Mouse (Mus musculus) kidney, adult 9 months (tissue): Measurements from ENCODE around the gene Lin52.

ENCODE experiments used
- DNase-seq: peaks from one replicate; pipeline ENCODE4 v3.0.0; 2022

Gene Lin52

GRCm38 (mm10) chr12:84450718-84451646, at the start of gene Lin52, which contains the start of gene Aldh6a1:
Gene Lin52 (plus strand): TSS chr12:84451422.
Gene Aldh6a1 (minus strand): TSS chr12:84451004.
- peak; percentile 100 for DNase-seq

- DNase-seq, result peak; percentile 70
Observed at GRCm38 (mm10) chr12:84402923-84403322, 48.3 kb upstream of the Lin52 start.

GRCm38 (mm10) chr12:84404541-84404940, 46.7 kb upstream of the Lin52 start:
- no peak for DNase-seq

GRCm38 (mm10) chr12:84407259-84407658, 44.0 kb upstream of the Lin52 start:
- DNase-seq, result no peak

GRCm38 (mm10) chr12:84407874-84408818, 43.1 kb upstream of the Lin52 start:
- peak; percentile 49 for DNase-seq

GRCm38 (mm10) chr12:84408819-84409507, 42.3 kb upstream of the Lin52 start, which contains the start of the genes Entpd5 and Bbof1:
Gene Entpd5 (minus strand): TSS chr12:84409029.
Gene Bbof1 (plus strand): TSS chr12:84409071.
- DNase-seq, result peak; percentile 89

GRCm38 (mm10) chr12:84416834-84417604, 34.2 kb upstream of the Lin52 start, which contains the start of gene Rnf113a2:
Gene Rnf113a2 (plus strand): TSS chr12:84417196.
- DNase-seq, result peak; percentile 82

GRCm38 (mm10) chr12:84417605-84417922, 33.7 kb upstream of the Lin52 start:
- DNase-seq, result no peak

- no peak for DNase-seq
Observed at GRCm38 (mm10) chr12:84423990-84424389, 27.2 kb upstream of the Lin52 start.

- no peak for DNase-seq
Observed at GRCm38 (mm10) chr12:84429825-84430224, 21.4 kb upstream of the Lin52 start.

GRCm38 (mm10) chr12:84438697-84439096, 12.5 kb upstream of the Lin52 start:
- no peak for DNase-seq

GRCm38 (mm10) chr12:84442526-84442925, 8.7 kb upstream of the Lin52 start:
- no peak for DNase-seq

- DNase-seq, result peak; percentile 82
Observed at GRCm38 (mm10) chr12:84447386-84447785, 3.8 kb upstream of the Lin52 start.

- peak; percentile 74 for DNase-seq
Observed at GRCm38 (mm10) chr12:84448181-84448580, 3.0 kb upstream of the Lin52 start.

- DNase-seq, result peak; percentile 41
Observed at GRCm38 (mm10) chr12:84449887-84450286, 1.3 kb upstream of the Lin52 start.

- DNase-seq, result peak; percentile 84
Observed at GRCm38 (mm10) chr12:84450351-84450717, 888 bp upstream of the Lin52 start.

GRCm38 (mm10) chr12:84451801-84452200, 579 bp downstream of the Lin52 start:
- no peak for DNase-seq

- no peak for DNase-seq
Observed at GRCm38 (mm10) chr12:84456911-84457310, 5.7 kb downstream of the Lin52 start.

GRCm38 (mm10) chr12:84459845-84460244, 8.6 kb downstream of the Lin52 start:
- DNase-seq, result no peak

GRCm38 (mm10) chr12:84461416-84461815, 10.2 kb downstream of the Lin52 start:
- DNase-seq, result no peak

GRCm38 (mm10) chr12:84462856-84463255, 11.6 kb downstream of the Lin52 start:
- DNase-seq, result no peak

GRCm38 (mm10) chr12:84468701-84469100, 17.5 kb downstream of the Lin52 start:
- DNase-seq, result peak; percentile 73
